Mouse (Mus musculus): ENCODE data around the gene Ccdc173.

DNA sequence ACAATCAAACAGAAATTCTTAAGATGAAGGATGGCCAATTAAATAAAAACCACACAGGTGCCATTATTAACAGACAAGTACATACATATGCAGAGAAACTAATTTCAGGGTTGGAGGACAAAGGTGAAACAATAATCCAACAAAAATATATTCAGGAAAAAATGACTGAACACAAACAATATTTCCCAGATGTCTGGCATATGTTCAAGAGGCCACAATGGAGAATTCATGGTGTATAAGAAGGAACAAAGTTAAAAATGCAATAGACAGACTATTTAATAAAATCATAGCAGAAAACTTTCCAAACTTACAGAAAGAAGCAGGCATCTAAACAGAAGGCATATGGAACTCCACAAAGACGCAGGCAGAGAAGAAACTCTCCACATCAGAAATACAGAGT lies 24.7 kb downstream of the Ccdc173 start:
- TF ChIP-seq GATA1 (IDR thresholded peaks at IDR 0.05; ENCODE audit: borderline replicate concordance, low read length) (no peak), FLI1 (IDR thresholded peaks at IDR 0.05; ENCODE audit: low read length) (no peak)
